Mouse (Mus musculus) embryonic facial prominence, embryonic 10.5 days (tissue): ENCODE results near the gene Alpk1. TPM values are rescaled to one million over a fixed set of nuclear protein-coding genes. Genes with fewer than 3 reads are reported as not detected.

Source experiments
- DNase-seq: peaks from one replicate; pipeline ENCODE4 v3.0.0-alpha.2; 2017; ENCODE audit warnings: low spot score
- H3K27ac ChIP-seq: fragments of 300-500 bp; sonication (generic); replicated peaks from 2 replicates; pipeline ENCODE4 v1.5.1; 2016; ENCODE audit warnings: mild to moderate bottlenecking
- H3K27me3 ChIP-seq: fragments of 300-500 bp; sonication (generic); replicated peaks from 2 replicates; pipeline ENCODE4 v1.6.1; 2016; ENCODE audit warnings: low read depth, mild to moderate bottlenecking; ENCODE audit not compliant: poor library complexity, severe bottlenecking
- H3K36me3 ChIP-seq: fragments of 300-500 bp; sonication (generic); replicated peaks from 2 replicates; pipeline ENCODE4 v1.6.1; 2016; ENCODE audit warnings: mild to moderate bottlenecking, moderate library complexity
- H3K4me1 ChIP-seq: fragments of 300-500 bp; sonication (generic); 2 replicates; pipeline ENCODE4 v1.6.1; 2016
- H3K4me3 ChIP-seq: fragments of 300-500 bp; sonication (generic); 2 replicates; pipeline ENCODE4 v1.5.1; 2016; ENCODE audit warnings: mild to moderate bottlenecking, moderate library complexity
- H3K9me3 ChIP-seq: fragments of 300-500 bp; sonication (generic); 2 replicates; pipeline ENCODE4 v1.6.1; 2016; ENCODE audit warnings: mild to moderate bottlenecking
- WGBS: fragments of 180-500 bp; shearing (Covaris S2); methylation state at CpG from one replicate; pipeline ENCODE4 v1.1.7; 2016; 5-methylcytosine and 5-hydroxymethylcytosine counted together
- polyA plus RNA-seq: library from polyadenylated mRNA; unstranded; fragments of >200 nt; fragmentation: Nextera tagmentation; extraction: Ambion mirVana; gene quantifications from 2 replicates; pipeline ENCODE4 v1.2.1, GENCODE M21; 2016

The Alpk1 gene
- polyA plus RNA-seq: 0.60 and 0.83 TPM in 2 replicates

DNA sequence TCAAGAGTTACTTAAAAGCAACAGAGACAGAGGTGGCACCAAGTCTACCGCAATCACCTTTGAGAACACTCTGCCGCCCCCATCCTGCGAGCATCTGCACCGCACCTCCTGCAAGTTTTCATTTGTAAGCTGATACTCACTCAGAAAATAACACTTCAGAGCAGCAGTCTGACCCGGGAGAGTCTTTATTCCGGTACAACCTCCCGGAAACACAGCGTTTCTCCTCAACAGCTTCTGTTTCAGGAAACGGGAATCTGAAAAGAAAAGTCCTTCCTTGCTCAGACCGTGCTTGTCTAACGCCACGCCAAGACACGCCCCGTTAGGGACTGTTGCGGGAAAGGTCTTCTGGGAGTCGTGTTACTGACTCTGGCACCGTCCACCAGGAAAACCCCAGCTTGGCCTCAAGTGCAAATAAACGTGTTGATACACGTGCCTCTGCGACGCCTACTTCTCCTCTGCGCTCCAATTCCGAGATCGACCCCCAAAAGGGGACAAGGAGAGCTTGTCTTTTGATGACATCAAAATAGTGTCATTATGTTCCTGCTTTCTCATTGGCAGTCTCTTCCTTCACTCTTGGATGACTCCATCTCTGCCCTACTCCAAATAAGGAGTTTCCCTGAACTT, at the start of gene Alpk1:
TSS of gene Alpk1 (minus strand) at position 507 of the 624 bp plus-strand sequence.
- peak within 1 kb of the TSS; percentile 53 for H3K4me3 ChIP-seq
- peak; percentile 74 for DNase-seq
- H3K27ac ChIP-seq: peak within 1 kb of the TSS; percentile 63
- no peaks in the 10 kb centered on the region for H3K36me3 ChIP-seq
- 0 out of 2 replicates have a peak, but pooled peaks cover 2% of the 10 kb centered on the region for H3K9me3 ChIP-seq
- no peaks in the 10 kb centered on the region for H3K4me1 ChIP-seq
- 2% methylated on average over 24 of the region's 24 CpGs for WGBS
- peaks cover 5% of the 10 kb centered on the region; the same call in 1 of the 2 replicates for H3K27me3 ChIP-seq

DNA sequence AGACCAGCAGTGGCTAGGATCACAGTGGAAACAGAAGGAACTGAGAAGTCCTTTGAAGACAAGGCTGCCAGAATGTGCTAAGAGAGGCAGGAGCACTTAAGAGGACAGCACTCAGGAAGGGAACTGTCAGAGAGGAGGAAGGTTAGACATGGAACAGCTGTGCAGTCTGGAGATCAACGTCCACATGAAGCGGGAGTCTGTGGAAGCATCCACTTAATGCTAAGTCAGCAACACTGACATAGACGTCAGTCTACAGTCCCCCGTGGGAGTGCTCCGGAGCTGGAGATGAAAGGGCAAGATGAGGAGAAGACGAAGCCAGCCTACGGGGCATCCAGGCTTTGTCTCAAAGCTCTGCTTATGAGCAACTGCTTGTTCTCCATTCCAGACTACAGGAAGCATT, 46.8 kb upstream of the Alpk1 start:
- no peaks in the 10 kb centered on the region for H3K27me3 ChIP-seq
- WGBS: 59% methylated on average over 7 of the region's 7 CpGs
- no peaks in the 10 kb centered on the region for H3K9me3 ChIP-seq
- no peak for DNase-seq
- H3K27ac ChIP-seq: no peak overlapping the region
- peaks cover 16% of the 10 kb centered on the region for H3K4me1 ChIP-seq
- no peak overlapping the region for H3K4me3 ChIP-seq
- peaks cover 12% of the 10 kb centered on the region for H3K36me3 ChIP-seq

DNA sequence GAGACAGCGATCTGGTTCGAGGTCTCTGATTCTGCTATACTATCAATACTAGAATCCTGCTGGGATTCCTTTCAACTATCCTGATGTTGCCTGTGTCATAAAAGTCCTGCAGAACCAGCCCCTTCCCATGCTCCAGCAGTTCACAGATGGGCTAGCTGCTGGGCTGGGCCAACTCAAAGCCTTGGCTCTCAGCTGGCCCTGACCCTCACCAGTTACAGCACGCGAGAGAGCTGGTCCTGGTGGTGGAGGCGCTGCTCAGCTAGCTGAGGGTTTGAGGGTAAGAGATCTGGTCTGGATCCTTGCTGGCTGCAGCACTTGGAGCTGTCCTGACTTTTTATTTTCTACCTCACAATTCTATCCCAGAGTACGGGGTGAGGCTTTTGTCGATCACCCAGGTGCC, 46.2 kb upstream of the Alpk1 start:
- 90% methylated on average over 7 of the region's 7 CpGs for WGBS
- H3K27ac ChIP-seq: no peak overlapping the region
- H3K4me1 ChIP-seq: peaks cover 16% of the 10 kb centered on the region

DNA sequence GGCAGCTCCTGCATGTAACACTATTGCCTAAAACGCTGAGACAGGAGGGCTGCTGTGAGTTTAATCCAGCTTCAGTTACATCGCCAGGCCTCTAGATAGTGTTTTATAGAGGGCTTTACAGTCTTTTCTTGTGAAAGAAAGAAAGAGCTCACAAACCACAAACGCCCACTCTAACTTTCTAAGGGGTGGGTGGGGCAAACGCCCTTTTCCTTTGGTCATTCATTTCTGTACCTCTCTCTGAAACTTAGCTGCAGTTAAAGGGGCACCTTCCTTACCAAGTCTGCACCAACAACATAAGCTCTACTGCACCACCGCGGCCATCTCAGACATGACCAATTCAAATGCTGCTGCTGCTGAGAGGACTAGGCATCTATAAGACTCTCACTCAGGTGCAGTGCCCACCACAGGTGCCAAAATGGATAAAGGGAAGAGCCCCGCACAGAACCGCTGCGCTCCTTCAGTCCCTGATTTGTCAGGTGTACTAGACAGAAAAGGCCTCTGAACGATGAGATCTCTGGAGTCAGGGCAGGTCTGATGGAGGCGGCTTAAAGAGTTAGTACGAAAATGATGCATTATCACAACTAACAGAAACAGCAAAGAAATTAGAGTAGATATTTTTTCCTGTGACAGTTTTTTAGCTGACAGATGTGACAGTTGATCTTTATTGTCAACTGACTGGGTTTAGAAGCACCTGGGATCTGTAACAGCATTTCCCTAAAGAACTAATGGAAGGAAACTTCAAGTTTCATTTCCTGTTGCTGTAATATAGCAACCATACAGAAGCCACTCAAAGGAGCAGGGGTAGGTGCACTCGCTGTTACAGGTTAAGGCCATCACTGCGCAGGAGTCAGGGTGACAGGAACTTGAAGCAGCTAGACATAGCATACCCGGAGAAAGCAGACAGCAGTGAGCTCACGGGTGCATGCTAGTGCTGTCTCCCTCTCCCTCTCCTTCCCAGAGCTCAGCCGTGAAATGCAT, 43.8 kb upstream of the Alpk1 start:
- H3K36me3 ChIP-seq: peaks cover 20% of the 10 kb centered on the region
- no peaks in the 10 kb centered on the region for H3K27me3 ChIP-seq
- no peak overlapping the region for H3K27ac ChIP-seq
- no peaks in the 10 kb centered on the region for H3K9me3 ChIP-seq
- DNase-seq: no peak
- no peak overlapping the region for H3K4me3 ChIP-seq
- WGBS: 86% methylated on average over 17 of the region's 17 CpGs
- H3K4me1 ChIP-seq: peaks cover 16% of the 10 kb centered on the region

More for the DNA sequence above, 46.2 kb upstream of the Alpk1 start:
- DNase-seq: no peak
- no peak overlapping the region for H3K4me3 ChIP-seq
- no peaks in the 10 kb centered on the region for H3K27me3 ChIP-seq
- H3K9me3 ChIP-seq: no peaks in the 10 kb centered on the region
- peaks cover 17% of the 10 kb centered on the region for H3K36me3 ChIP-seq

DNA sequence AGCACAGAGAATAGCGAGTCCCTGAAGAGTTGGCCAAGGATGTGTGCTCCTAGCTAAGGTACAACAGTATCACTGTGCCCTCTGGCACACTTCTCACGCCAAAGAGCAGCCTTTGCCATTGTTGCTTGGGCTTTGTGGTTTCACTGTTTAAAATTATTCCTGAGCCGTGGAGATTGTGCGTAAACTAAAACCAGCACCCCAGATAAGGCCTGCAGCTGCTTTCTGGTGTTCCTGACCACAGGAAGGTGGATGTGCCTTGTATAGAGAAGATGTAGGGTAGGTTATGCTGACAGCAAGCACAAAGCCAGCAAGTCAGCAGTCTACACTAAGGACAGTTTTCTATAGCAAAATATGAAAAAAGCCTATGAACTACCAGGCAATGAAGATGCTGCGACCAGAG, 40.9 kb upstream of the Alpk1 start:
- no peak overlapping the region for H3K27ac ChIP-seq
- H3K4me3 ChIP-seq: no peak overlapping the region
- DNase-seq: no peak
- H3K27me3 ChIP-seq: no peaks in the 10 kb centered on the region
- 90% methylated on average over 5 of the region's 5 CpGs for WGBS
- peaks cover 35% of the 10 kb centered on the region for H3K36me3 ChIP-seq
- H3K9me3 ChIP-seq: no peaks in the 10 kb centered on the region
- H3K4me1 ChIP-seq: peaks cover 15% of the 10 kb centered on the region

DNA sequence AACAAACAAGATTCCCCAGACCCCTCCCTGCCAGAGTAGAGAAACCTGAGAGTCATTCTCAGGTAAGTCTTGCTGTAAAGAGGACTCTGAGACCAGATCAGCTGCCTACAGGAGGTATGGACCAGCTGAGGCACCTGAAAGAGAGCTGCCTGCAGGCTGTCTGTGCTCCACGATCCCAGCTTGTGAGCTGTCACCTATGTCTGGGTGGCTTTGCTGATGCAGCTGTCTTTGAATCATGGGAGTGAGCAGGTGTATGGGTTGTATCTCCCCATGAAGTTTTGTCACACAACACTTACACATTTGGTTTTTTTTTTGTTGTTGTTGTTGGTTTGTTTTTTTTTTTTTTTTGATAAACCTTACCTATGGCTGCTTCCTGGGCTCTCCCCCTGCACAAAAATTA, 40.1 kb upstream of the Alpk1 start:
- 98% methylated on average over 1 of the region's 1 CpGs for WGBS
- Histone ChIP-seq H3K36me3 (peaks cover 39% of the 10 kb centered on the region), H3K9me3 (no peaks in the 10 kb centered on the region), H3K4me3 (no peak overlapping the region), H3K27me3 (no peaks in the 10 kb centered on the region), H3K27ac (no peak overlapping the region), H3K4me1 (peaks cover 15% of the 10 kb centered on the region)
- DNase-seq: no peak

DNA sequence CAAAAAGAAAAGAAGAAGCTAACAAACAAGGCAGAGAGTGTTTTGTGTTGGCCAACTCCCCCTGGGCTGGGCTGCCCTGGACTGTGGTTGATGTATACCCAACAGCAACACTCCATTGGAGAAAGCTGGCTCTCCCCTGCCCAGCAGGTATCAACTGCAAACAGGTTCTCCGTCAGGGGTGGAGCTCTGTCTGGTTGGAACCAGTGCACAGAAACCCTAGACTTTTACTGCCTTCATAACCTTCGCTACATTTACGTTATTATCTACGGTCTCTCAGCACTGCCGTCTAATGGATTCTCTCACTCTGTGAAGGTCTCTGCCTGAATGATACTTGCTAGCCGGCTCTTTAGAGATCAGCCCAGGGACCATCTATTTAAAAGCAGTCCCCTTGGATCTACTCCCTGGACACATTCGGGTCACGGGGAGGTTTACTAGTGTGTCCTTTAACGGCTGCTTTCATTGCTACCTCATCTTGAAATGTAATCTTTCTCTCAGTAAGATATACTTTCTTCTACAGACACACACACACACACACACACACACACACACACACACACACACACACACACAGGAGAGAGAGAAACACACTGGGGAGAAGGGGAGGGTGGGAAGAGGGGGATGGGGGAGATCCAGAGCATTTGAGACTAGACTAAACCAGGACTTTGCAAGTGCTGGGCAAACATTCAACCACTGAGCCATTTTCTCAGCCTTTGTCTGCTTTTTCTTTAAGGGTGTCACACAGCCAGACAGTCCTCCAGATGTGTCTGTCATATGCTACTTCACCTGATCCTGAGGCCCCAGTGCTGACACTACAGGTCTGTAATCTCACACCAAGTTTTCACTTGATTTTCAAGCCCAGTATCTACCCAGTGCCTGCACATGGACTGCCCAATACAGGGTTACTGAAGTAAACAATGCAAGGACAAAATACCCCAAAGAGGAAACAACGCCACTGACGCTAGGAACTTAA, 38.7 kb upstream of the Alpk1 start:
- DNase-seq: no peak
- Histone ChIP-seq H3K4me1 (peaks cover 10% of the 10 kb centered on the region), H3K27ac (no peak overlapping the region), H3K4me3 (no peak overlapping the region), H3K36me3 (peaks cover 41% of the 10 kb centered on the region), H3K9me3 (no peaks in the 10 kb centered on the region), H3K27me3 (no peaks in the 10 kb centered on the region)
- WGBS: 82% methylated on average over 11 of the region's 11 CpGs

DNA sequence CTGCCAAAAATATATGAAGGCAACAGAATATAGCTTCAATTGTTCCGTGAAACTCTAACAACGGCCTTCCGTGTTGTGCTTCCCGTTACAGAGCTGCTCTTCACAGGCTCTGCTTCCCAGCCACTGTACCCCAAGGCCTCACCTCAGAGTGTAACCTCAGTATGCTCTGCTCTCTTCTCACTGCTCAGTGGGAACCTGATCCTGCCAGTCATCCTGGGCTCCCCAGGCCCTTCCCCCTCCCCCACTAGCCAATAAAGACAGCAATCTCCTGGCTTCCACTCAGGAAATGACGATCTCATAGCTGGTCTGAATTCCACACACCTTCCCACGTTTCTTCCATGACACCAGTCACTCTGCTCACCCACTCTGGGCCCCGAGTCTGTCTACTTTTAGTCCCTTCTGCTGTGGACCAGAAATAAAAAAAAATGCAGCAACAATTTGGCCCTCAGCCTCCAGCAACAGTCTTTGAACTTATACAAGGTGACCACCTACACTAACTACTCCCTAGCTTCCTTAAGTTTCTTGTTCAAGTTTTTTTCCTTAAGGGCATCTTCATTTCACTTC, 36.9 kb upstream of the Alpk1 start:
- Histone ChIP-seq H3K36me3 (peaks cover 53% of the 10 kb centered on the region), H3K4me3 (no peak overlapping the region), H3K4me1 (peaks cover 10% of the 10 kb centered on the region), H3K27me3 (no peaks in the 10 kb centered on the region), H3K27ac (no peak overlapping the region), H3K9me3 (no peaks in the 10 kb centered on the region)
- WGBS: 70% methylated on average over 7 of the region's 7 CpGs
- no peak for DNase-seq

DNA sequence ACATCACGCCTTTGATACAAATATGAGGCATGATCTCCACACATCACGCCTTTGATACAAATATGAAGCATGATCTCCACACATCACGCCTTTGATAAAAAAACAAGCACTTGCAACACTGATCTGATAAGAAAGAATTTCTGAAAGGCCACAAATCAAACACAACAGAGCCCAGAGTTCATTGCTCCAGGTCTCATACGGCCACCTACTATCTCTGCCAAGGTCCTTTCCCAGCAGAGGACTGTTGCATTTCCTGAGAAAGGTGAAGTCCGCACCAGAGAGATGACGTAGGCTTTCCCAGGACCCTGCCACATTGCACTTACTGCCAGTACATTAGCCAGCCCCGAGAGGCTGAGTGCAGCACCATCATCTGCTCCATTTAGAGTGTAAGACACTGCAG, 28.8 kb upstream of the Alpk1 start:
- no peak for DNase-seq
- no peaks in the 10 kb centered on the region for H3K27me3 ChIP-seq
- H3K27ac ChIP-seq: no peak overlapping the region
- H3K4me1 ChIP-seq: no peaks in the 10 kb centered on the region
- H3K4me3 ChIP-seq: no peak overlapping the region
- H3K36me3 ChIP-seq: peaks cover 73% of the 10 kb centered on the region
- WGBS: 91% methylated on average over 7 of the region's 7 CpGs
- H3K9me3 ChIP-seq: no peaks in the 10 kb centered on the region

DNA sequence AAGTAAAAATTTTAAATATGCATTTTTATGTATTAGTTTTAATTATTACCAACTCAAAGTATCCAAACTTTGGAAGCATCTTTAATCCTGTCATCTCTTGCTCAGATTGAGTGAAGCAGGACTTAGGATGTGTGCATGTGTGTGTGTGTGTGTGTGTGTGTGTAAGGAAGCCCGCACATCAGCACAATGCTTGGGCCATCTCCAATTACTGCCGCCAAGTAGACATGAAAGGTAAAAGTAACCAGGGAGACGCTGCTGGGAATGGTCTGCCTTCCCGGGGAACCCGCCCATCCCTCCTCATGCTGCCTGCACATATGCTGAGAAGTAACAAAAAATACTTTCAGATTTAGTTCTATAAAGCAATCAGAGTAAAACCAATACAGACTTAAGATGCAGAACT, 27.5 kb upstream of the Alpk1 start:
- H3K9me3 ChIP-seq: no peaks in the 10 kb centered on the region
- no peak for DNase-seq
- H3K4me3 ChIP-seq: no peak overlapping the region
- no peaks in the 10 kb centered on the region for H3K27me3 ChIP-seq
- no peak overlapping the region for H3K27ac ChIP-seq
- WGBS: 73% methylated on average over 5 of the region's 5 CpGs
- peaks cover 64% of the 10 kb centered on the region for H3K36me3 ChIP-seq
- no peaks in the 10 kb centered on the region for H3K4me1 ChIP-seq

DNA sequence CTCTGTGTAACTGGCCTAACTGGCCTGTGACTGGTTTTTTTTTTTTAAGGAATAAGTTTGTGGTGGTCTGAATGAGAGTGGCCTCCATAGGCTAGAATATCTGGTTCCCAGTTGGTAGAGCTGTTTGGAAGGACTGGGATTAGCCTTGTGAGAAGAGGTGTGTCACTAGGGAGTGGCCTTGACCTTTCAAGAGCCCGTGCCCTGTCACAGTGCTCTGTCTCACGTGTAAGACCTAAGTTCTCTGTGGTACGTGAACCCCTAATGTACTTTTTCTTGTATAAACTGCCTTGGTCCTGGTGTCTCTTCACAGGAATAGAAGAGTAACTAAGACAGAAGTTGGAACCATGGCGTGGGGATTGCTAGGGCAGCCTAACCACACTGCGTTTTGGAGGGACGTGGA, 25.7 kb upstream of the Alpk1 start:
- Histone ChIP-seq H3K27me3 (no peaks in the 10 kb centered on the region), H3K4me1 (no peaks in the 10 kb centered on the region), H3K9me3 (no peaks in the 10 kb centered on the region), H3K36me3 (peaks cover 50% of the 10 kb centered on the region), H3K4me3 (no peak overlapping the region), H3K27ac (no peak overlapping the region)
- 87% methylated on average over 6 of the region's 6 CpGs for WGBS
- no peak for DNase-seq

DNA sequence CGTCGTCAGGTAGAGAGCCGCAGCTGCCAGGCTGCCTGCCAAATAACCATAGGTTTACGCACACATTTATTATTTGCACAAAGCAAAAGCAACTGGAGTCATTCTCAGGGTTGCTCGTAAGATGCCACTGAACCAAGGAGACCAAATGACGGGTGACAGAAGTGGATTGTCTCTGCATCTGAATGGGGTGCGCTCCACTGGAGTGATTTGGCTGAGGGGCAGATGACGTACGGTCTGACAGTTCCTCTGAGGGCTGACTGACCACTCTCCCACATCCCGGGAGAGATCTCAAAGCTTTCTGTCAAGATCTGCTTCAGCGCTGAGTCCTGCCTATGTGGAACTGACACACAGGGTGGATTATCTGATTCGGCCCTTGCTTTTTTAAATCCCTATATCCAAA, 24.7 kb upstream of the Alpk1 start:
- Histone ChIP-seq H3K27me3 (no peaks in the 10 kb centered on the region), H3K4me3 (no peak overlapping the region), H3K4me1 (no peaks in the 10 kb centered on the region), H3K9me3 (no peaks in the 10 kb centered on the region), H3K27ac (no peak overlapping the region), H3K36me3 (peaks cover 43% of the 10 kb centered on the region)
- DNase-seq: no peak
- 91% methylated on average over 12 of the region's 12 CpGs for WGBS
